Mouse (Mus musculus) lung, postnatal 0 days (tissue): Measurements from ENCODE around the gene Tubb2a. TPM values are rescaled to one million over a fixed set of nuclear protein-coding genes. Genes with fewer than 3 reads are reported as not detected.
A peak's percentile ranks its signal among the peaks of the same experiment; 100 is the strongest.
"Not testable (repeated sequence)": the region's sequence is repeated elsewhere in the genome, so short reads cannot be mapped to it uniquely, and the experiment has no call there.

ENCODE experiments used
- ATAC-seq: fragments of 200-750 bp; cut with Nextera tagmentation; 2 replicates; pipeline ENCODE4 v1.8.0; 2017; ENCODE audit warnings: moderate library complexity
- DNase-seq: peaks from one replicate; pipeline ENCODE4 v3.0.0-alpha.2; 2016; ENCODE audit warnings: low spot score
- H3K27ac ChIP-seq: fragments of 300-500 bp; sonication (generic); 2 replicates; pipeline ENCODE4 v1.5.1; 2014; ENCODE audit warnings: antibody characterized with exemption, mild to moderate bottlenecking, low read length, mixed read lengths
- H3K27me3 ChIP-seq: fragments of 300-500 bp; sonication (generic); replicated peaks from 2 replicates; pipeline ENCODE4 v1.6.1; 2014; ENCODE audit warnings: low read length, mixed read lengths; ENCODE audit not compliant: insufficient read depth
- H3K36me3 ChIP-seq: fragments of 300-500 bp; sonication (generic); 2 replicates; pipeline ENCODE4 v1.6.1; 2014; ENCODE audit warnings: low read length, mixed read lengths; ENCODE audit not compliant: insufficient read depth
- H3K4me1 ChIP-seq: fragments of 300-500 bp; sonication (generic); 2 replicates; pipeline ENCODE4 v1.6.1; 2014; ENCODE audit warnings: antibody characterized with exemption, low read depth, low read length, mixed read lengths; ENCODE audit not compliant: insufficient read depth
- H3K4me2 ChIP-seq: fragments of 300-500 bp; sonication (generic); replicated peaks from 2 replicates; pipeline ENCODE4 v1.6.1; 2014; ENCODE audit warnings: low read depth, mild to moderate bottlenecking, low read length, moderate library complexity, mixed read lengths
- H3K4me3 ChIP-seq: fragments of 300-500 bp; sonication (generic); 2 replicates; pipeline ENCODE4 v1.5.1; 2014; ENCODE audit warnings: low read depth, low read length
- H3K9ac ChIP-seq: fragments of 300-500 bp; sonication (generic); replicated peaks from 2 replicates; pipeline ENCODE4 v1.6.1; 2014; ENCODE audit warnings: low read depth, mild to moderate bottlenecking
- H3K9me3 ChIP-seq: fragments of 300-500 bp; sonication (generic); 2 replicates; pipeline ENCODE4 v1.6.1; 2016; ENCODE audit warnings: low read length, mixed read lengths
- CTCF ChIP-seq: IDR thresholded peaks from 2 replicates; pipeline ENCODE4 v1.5.1; 2016; ENCODE audit warnings: antibody characterized with exemption, mild to moderate bottlenecking
- EP300 ChIP-seq: IDR thresholded peaks from 2 replicates; pipeline ENCODE4 v1.6.1; 2016; ENCODE audit warnings: antibody characterized with exemption, mild to moderate bottlenecking, control low read depth
- WGBS: fragments of 180-500 bp; shearing (Covaris S2); extraction: QIAGEN DNeasy Blood & Tissue Kit; methylation state at CpG from one replicate; pipeline ENCODE4 v1.1.7; 2014; 5-methylcytosine and 5-hydroxymethylcytosine counted together
- polyA plus RNA-seq: library from polyadenylated mRNA; unstranded; fragments of >200 nt; fragmentation: Nextera tagmentation; extraction: Ambion mirVana; gene quantifications from 2 replicates; pipeline ENCODE4 v1.2.1, GENCODE M21; 2015

The Tubb2a gene
- polyA plus RNA-seq, 1 experiment from 2014 or later, result 167 TPM

- no peak for TF ChIP-seq EP300
- TF ChIP-seq CTCF, result no peak
- H3K27ac ChIP-seq, result no peak overlapping the region
- H3K9me3 ChIP-seq, result no peaks in the 10 kb centered on the region
- H3K4me2 ChIP-seq, result no peak overlapping the region
- WGBS, result 77% methylated on average over 3 of the region's 3 CpGs
- ATAC-seq (no peak), DNase-seq (no peak)
- H3K9ac ChIP-seq, result no peak overlapping the region
- no peak overlapping the region for H3K4me3 ChIP-seq
- no peaks in the 10 kb centered on the region for H3K36me3 ChIP-seq
- H3K4me1 ChIP-seq, result 0 out of 2 replicates have a peak, but pooled peaks cover 4% of the 10 kb centered on the region
- H3K27me3 ChIP-seq, result no peaks in the 10 kb centered on the region
Observed at GRCm38 (mm10) chr13:34100733-34101132, 22.9 kb upstream of the Tubb2a start.

- no peaks in the 10 kb centered on the region for H3K27me3 ChIP-seq
- peaks cover 7% of the 10 kb centered on the region; the same call in 1 of the 2 replicates for H3K4me1 ChIP-seq
- H3K9me3 ChIP-seq, result no peaks in the 10 kb centered on the region
- H3K4me2 ChIP-seq, result no peak overlapping the region
- H3K36me3 ChIP-seq, result no peaks in the 10 kb centered on the region
- no peak overlapping the region for H3K4me3 ChIP-seq
- ATAC-seq (peak; percentile 68), DNase-seq (peak; percentile 49)
- no peak overlapping the region for H3K9ac ChIP-seq
- no peak for TF ChIP-seq CTCF
- TF ChIP-seq EP300, result no peak
- WGBS, result 62% methylated on average over 3 of the region's 3 CpGs
- peak overlapping the region; percentile 79 for H3K27ac ChIP-seq
Observed at GRCm38 (mm10) chr13:34097086-34097485, 19.3 kb upstream of the Tubb2a start.

- peak; percentile 94 for ATAC-seq
- Histone ChIP-seq H3K4me2 (no peak overlapping the region), H3K4me1 (peaks cover 7% of the 10 kb centered on the region; the same call in 1 of the 2 replicates), H3K27ac (peak overlapping the region; percentile 79), H3K4me3 (no peak overlapping the region), H3K36me3 (no peaks in the 10 kb centered on the region), H3K9me3 (no peaks in the 10 kb centered on the region), H3K27me3 (no peaks in the 10 kb centered on the region), H3K9ac (no peak overlapping the region)
- 29% methylated on average over 4 of the region's 4 CpGs for WGBS
- DNase-seq, result peak; percentile 48
- TF ChIP-seq CTCF, result no peak
- peak; percentile 69 for TF ChIP-seq EP300
Observed at GRCm38 (mm10) chr13:34096455-34096854, 18.6 kb upstream of the Tubb2a start.

- Histone ChIP-seq H3K9me3 (no peaks in the 10 kb centered on the region), H3K36me3 (no peaks in the 10 kb centered on the region), H3K27me3 (no peaks in the 10 kb centered on the region), H3K4me1 (peaks cover 7% of the 10 kb centered on the region; the same call in 1 of the 2 replicates), H3K4me2 (no peak overlapping the region), H3K27ac (peak overlapping the region; percentile 79), H3K4me3 (no peak overlapping the region), H3K9ac (no peak overlapping the region)
- TF ChIP-seq EP300, result no peak
- TF ChIP-seq CTCF, result no peak
- 21% methylated on average over 7 of the region's 7 CpGs for WGBS
- ATAC-seq (peak; percentile 85), DNase-seq (peak; percentile 73)
Observed at GRCm38 (mm10) chr13:34095542-34096435, 18.0 kb upstream of the Tubb2a start.

- Histone ChIP-seq H3K4me1 (no peaks in the 10 kb centered on the region), H3K27me3 (no peaks in the 10 kb centered on the region), H3K9ac (no peak overlapping the region), H3K27ac (no peak overlapping the region), H3K4me2 (no peak overlapping the region), H3K9me3 (no peaks in the 10 kb centered on the region), H3K36me3 (no peaks in the 10 kb centered on the region), H3K4me3 (no peak overlapping the region)
- ATAC-seq (no peak), DNase-seq (peak; percentile 9)
- TF ChIP-seq CTCF (no peak), EP300 (no peak)
- WGBS, result 38% methylated on average over 3 of the region's 3 CpGs
Observed at GRCm38 (mm10) chr13:34089358-34089757, 11.6 kb upstream of the Tubb2a start.

GRCm38 (mm10) chr13:34088871-34089288 is 11.1 kb upstream of the Tubb2a start:
- no peak for DNase-seq
- TF ChIP-seq CTCF (no peak), EP300 (no peak)
- 39% methylated on average over 7 of the region's 7 CpGs for WGBS
- no peak overlapping the region for H3K9ac ChIP-seq
- no peak overlapping the region for H3K4me2 ChIP-seq
- no peak overlapping the region for H3K4me3 ChIP-seq
- no peak overlapping the region for H3K27ac ChIP-seq
- H3K36me3 ChIP-seq, result no peaks in the 10 kb centered on the region
- no peaks in the 10 kb centered on the region for H3K9me3 ChIP-seq
- no peak for ATAC-seq
- no peaks in the 10 kb centered on the region for H3K27me3 ChIP-seq
- H3K4me1 ChIP-seq, result peaks cover under 1% of the 10 kb centered on the region; the same call in 1 of the 2 replicates

GRCm38 (mm10) chr13:34088201-34088649 is 10.4 kb upstream of the Tubb2a start:
- not testable (repeated sequence) for H3K36me3 ChIP-seq, H3K4me1 ChIP-seq, H3K9ac ChIP-seq, ATAC-seq, H3K4me2 ChIP-seq, H3K27ac ChIP-seq, H3K9me3 ChIP-seq, H3K27me3 ChIP-seq, H3K4me3 ChIP-seq
- DNase-seq, result peak; percentile 12
- 41% methylated on average over 5 of the region's 5 CpGs for WGBS
